Mouse (Mus musculus) cerebellum, postnatal 36 days (tissue): Measurements from ENCODE around the gene Kpna2.

Source experiments
- DNase-seq, 2 experiments: peaks; one replicate each; pipeline ENCODE4 v3.0.0; 2021 to 2022; ENCODE audit warnings: mixed read lengths in 2 of 2

Gene Kpna2

DNA sequence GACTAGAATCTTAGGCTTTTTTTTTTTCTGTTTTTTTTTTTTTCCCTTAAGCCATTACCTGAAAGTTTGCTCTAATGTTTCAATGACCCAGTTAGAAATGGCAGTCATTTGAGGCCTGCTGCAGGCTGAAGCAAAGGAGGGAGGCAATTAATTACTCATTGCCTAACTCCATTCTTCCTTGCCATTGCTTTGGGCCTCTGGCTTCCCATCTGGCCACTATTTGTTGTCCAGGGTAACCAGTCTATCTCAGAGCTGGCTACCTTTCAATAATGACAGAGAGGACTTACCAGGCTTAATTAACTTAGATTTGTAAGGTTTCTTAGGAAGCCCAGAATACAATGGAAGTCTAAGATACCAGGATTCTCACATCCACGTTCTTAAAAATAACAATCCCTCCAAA is 17.6 kb downstream of the Kpna2 start:
- no peak for DNase-seq

DNA sequence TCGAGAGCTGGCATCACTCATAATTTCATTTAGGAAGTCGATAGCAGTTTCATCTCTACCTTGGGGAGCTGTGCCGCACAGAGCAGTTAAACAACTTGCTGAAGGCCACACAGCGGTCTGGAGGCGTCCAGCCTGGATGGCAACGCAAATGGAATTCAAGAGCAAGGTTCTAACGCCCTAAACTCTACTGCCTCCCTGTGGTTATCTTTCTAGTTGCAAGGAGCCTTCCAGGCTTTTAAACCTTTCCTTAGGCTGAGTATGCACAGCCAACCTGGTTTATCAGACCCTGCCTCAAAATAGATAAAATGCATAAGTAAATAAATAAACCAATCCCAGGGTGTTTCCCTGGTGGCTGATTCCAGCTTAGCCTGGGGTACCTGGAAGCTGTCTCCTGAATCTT is 18.9 kb downstream of the Kpna2 start:
- peak; percentile 39 to 66 for DNase-seq

DNA sequence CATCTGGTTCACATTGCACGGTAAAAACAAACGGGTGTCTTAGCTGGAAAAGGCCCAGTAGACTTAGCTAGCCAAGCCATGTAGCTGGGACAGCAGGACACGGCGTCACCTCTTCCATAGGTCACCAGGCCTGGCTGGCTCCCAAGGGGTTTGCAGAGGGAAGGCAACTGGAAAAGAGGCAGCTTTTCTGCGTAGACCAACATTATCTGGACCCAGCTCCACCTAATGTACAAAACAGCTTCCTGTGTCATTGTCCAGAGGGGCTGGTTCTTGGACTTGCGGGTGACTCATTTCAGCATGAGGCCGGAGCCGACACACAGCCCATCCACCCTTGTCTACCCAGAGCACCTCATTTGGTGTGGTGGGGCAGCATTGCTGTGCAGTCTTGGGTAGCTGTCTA is 23.1 kb downstream of the Kpna2 start:
- no peak for DNase-seq

DNA sequence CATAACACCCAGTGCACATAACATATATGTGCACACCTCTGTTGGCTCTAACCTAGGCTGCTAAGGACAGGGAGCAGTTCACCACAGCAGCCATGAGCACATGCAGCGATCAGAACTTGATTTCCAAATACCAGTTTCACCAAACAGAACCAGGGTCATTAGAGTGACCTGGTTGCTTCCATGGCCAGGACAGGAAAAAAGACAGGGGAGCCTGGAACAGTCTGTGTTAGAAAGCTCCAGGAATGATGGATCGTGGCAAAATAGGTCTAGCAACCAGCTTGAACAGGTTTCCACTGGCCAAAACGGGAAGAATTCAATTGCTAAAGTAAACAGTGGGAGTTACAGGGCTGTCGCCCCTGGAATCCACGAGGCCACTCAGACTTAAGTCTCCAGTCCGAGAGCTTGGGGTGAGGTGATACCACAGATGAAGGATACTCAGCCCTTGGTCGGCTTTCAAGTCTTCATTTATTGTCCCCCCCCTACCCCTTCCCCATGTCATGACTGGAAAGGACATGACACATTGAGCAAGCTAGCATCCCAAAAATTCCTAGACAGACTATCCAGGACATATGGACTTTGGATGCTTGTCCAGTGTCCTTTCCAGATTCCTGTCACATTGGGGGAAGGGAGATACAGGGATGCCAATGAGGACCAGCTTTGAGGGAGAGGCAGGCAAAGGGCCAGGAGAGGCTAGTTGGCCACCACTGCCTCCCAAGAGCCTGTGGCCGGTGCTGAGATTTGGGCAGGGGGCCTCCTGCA is 23.7 kb downstream of the Kpna2 start:
- DNase-seq: no peak

DNA sequence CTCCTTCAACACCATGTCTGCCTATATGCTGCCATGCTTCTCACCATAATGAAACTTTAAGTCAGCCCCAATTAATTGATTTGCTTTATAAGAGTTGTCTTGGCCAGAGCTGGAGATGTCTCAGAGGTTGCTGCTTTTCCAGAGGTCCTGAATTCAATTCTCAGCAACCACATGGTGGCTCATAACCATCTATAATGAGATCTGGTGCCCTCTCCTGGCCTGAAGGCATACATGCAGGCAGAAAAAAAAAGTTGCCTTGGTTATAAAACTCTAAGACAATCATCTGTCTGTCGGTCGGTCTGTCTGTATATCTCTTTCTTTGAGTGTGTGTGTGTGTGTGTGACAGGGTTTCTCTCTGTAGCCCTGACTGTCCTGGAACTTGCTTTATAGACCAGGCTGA is 24.9 kb downstream of the Kpna2 start:
- no peak for DNase-seq

DNA sequence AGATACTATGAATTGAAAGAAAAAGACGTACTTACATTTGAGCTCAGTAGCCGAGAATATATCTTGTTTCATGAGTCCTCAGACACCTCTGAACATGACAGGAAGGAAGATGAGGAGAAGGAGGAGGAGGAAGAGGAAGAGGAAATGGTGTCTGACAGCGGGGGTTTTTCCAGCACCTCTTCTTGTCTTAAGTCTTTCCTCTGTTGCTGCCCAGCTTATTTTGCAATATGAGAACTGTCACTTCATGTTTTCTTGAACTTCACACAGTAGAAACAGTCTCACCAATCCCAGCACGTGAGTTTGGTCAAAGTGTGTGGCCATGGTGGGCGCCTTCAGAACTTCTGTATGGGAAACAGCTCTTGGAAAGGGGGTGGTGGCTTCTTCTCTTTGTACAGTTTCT is 26.3 kb downstream of the Kpna2 start:
- no peak for DNase-seq

DNA sequence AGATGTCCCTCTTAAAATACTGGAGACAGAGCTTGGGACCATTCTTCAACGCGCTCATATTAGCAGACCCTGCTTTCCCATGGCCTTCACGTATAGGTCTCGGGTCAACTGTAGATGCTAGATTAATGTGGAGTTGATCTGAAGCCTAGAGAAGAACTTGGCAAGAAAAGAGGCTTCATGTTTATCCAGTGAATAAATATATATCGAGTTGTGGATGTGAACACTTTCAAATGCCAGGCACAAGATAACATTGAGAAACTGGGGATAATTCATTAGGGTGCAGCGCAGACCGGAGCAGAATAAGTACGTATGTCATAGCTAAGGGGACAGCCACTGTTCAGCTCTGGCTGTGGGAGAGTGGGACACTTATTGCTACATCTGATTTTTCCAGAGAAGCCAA is 29.5 kb downstream of the Kpna2 start:
- no peak for DNase-seq

DNA sequence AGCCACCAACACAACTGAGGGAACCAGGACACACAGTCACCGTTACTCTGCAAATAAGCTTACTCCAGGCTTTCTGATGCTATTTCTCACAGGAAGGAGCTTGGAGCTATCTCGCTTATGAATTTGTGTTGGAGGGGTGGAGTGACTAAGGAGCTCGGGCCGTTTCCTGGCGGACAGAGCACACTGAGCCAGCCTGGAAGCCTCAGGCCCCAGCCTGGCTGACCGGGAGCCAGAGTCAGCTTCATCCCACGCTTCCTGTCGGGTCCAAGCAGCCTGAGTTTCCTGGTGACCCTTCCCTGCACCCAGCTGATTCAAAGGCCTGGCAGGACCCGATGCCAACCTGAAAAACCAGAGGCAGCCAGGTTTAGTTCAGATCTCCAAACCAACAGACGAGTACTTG is 31.7 kb downstream of the Kpna2 start:
- no peak for DNase-seq

DNA sequence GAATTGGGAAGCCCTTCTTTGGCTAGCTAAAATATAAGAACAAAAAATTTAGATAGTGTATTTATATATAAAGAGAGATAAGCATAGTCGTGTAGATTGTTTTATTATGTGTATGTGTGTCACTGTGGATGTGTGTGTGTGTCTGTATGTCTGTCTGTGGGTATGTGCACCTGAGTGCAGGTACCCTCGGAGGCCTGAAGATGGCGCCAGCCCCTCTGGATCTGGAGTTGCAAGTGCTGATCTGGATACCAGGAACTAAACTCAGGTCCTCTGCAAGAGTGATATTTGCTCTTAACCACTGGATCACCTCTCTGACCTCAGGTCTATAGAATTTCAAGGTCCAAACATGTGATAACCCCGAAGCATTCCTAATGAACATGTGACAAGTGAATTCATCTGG is 33.5 kb downstream of the Kpna2 start:
- no peak for DNase-seq

DNA sequence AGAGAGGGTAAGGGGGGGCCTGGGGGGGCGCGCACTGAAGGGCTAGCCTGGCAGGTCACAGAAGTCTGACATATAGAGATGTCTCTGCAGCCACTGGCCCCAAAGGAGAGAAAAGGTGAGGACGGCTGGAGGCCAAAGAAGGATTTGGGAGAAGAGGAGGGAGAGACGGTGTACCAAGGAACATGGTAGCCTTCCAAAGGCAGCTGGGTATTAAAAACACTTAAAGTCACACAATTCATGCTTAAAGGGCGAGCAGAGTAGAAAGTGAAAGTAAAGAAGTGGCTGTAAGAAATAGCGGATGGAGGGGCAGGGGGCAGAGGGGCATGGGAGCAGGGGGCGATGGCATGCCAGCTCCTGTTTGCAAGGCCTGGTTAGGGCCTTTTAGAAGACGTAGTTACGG is 37.0 kb downstream of the Kpna2 start:
- DNase-seq: no peak

DNA sequence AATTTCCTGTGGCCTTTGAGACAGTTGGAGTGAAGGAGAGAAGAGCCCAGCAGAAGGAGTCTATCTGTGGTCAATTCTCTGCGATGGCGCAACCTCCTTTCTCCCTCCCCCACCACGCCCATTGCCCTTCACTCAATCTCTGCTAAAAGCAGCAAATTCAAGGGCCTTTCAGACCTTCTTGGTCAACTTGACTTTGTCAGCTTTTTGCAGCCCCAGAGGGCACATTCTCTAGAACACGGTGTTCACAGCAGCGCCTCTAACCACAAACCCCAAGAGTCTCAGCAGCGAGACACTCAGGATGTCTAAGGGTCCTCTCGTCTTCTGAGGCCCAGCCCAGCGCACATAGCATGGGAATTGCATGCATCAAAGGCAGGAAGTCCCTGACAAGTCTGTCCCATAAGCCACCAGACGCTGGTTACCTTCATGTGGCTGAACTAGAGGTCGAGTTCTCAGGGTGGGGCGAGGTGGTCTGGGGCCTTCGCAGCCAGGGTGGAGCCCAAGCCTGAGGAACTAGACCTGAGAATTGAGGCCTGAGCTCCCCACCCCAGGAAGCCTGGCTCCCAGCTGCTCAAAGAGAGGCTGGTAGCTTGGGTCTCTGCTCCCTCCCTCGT is 37.8 kb downstream of the Kpna2 start:
- no peak for DNase-seq

DNA sequence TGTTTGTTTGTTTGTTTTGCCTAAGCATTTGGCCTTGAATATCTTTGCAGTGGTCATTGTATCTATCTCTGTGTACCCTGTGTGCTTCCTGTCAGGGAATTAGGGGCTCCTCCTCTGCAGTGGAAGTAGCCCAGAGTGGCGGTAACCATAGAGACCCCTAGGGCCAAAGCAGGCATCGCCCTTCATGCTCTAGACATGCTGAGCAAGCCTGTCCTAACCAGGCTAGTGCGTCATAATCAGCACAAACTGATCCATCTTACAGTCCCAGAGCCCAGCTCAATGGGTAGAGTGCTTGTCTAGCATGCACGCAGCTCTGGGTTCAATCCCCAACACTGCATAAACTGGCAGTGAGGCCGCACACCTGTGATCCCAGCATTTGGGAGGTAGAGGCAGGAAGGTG is 40.2 kb downstream of the Kpna2 start:
- no peak for DNase-seq

DNA sequence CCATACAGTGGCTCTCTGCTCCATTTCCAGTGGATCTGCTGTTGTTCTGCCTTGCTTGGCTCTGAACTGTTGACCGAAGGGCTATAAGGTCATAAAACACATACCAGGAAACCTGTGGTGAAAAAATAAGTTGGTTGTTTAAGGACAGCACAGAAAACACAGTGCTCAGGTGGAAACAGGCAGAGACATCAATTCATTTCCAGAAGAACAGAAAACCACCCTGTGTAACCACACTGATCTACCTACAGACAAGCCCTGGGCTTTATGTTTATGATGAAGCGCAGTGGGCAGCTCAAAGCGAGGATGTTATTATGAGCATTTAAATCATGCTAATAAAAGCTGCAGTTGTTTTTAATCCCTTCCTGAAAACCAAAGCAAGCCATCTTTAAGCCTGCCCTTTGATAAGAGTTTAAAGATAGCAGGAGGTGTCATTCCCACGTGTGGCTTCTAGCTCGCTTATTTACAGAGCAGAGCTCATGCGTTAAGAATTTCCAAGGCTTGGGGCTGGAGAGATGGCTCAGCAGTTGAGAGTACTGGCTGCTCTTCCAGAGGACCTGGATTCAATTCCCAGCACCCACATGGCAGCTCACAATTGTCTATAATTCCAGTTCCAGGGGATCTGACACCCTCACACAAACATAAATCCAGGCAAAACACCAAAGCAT is 40.8 kb downstream of the Kpna2 start:
- DNase-seq: no peak

DNA sequence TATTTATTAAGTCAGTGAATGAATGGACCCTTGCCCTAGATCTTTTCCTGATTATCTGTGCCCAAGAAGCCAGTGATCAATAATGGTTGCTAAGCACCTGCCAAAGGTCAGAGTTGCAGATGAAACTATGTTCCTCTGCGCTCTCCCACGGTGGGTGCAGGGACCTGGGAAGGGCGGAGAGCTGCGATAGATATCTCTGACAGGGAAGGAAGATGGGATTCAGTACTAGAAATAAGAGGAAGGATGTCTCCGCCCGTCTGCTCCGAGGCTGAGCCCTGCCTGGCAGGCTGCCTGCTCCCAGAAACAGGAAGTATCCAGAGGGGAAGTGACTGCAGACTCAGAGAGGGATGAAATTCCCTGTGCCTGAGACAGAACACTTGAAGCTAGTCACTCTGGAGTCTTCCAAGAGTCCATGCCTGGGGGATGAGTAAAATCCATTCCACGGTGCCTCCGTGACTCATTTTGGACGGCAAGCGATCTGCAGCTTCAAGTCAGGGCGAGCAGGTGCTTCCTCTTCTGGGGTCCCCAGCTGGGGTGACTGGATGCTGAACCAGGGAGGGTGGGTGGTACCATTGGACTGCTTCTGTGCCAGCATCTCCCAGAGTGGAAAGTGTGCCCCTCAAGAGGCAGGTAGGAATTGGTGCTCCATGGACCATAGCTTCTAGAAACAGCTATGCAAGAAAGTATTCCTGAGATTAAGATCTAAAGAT is 41.9 kb downstream of the Kpna2 start:
- no peak for DNase-seq

DNA sequence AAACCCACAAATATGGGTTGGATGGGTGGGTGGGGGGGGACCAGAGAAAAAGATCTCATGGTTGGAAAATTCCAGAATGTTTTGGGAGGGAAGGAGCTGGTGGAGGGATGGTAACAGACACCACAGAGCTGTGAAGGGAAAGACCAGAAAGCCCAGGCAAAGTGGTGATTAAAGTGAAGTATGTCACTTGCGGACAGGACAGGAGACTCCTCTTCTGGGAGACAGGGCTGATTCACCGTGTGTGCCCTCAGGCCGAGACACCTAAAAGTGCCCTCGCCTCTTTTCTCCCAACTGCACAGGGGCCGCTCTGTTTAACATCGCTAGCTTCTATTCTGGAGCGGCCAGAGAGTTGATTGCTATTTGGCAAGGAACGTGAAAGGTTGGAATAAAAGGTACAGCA is 44.8 kb downstream of the Kpna2 start:
- DNase-seq: no peak

DNA sequence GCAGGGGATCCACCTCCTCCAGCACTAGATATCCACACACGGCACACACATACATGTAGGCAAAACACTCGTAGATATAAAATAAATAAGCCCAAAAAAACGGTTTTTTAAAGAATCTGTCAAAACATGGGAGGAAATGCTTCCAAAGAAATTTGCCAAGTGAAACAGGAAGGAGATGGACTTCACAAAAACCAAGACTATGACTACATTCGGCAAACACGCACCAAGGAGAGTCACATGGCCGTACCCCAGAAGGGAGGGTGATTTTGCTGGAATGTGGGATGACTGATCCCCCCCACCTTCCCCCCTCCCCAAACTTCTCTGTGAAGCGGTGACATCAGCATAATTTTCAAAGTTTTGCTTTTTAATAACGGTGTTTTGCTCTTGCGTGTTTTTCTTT is 45.2 kb downstream of the Kpna2 start:
- no peak for DNase-seq
